Mouse (Mus musculus) E14TG2a.4 (cell line): Measurements from ENCODE around the gene Pdgfd.
A peak's percentile ranks its signal among the peaks of the same experiment; 100 is the strongest.

Experiments
- H3K27me3 ChIP-seq: 2 replicates; pipeline ENCODE4 v1.6.1; 2014; ENCODE audit warnings: low read length, control low read depth; ENCODE audit not compliant: insufficient read depth
- H3K36me3 ChIP-seq: 2 replicates; pipeline ENCODE4 v1.6.1; 2014; ENCODE audit warnings: low read length, control low read depth; ENCODE audit not compliant: insufficient read depth
- H3K4me1 ChIP-seq: replicated peaks from 2 replicates; pipeline ENCODE4 v1.6.1; 2014; ENCODE audit warnings: low read depth, low read length, control low read depth
- H3K4me3 ChIP-seq: replicated peaks from 2 replicates; pipeline ENCODE4 v1.5.1; 2014; ENCODE audit warnings: mild to moderate bottlenecking, low read length
- H3K9me3 ChIP-seq: 2 replicates; pipeline ENCODE4 v1.6.1; 2014; ENCODE audit warnings: low read length, control low read depth
- CTCF ChIP-seq: conservative IDR thresholded peaks from 2 replicates; pipeline ENCODE4 v1.5.1; 2014; ENCODE audit warnings: low read length
- NANOG ChIP-seq: IDR thresholded peaks from 2 replicates; pipeline ENCODE4 v1.6.1; 2014; ENCODE audit warnings: borderline replicate concordance, low read length, mixed read lengths
- POU5F1 ChIP-seq: IDR thresholded peaks from 2 replicates; pipeline ENCODE4 v1.6.1; 2014; ENCODE audit warnings: low read length, borderline replicate concordance

Gene Pdgfd

GRCm38 (mm10) chr9:6168391-6169037, at the start of gene Pdgfd:
TSS of gene Pdgfd (plus strand) at chr9:6168584.
- H3K4me1 ChIP-seq = peaks cover 14% of the 10 kb centered on the region; the same call in 1 of the 2 replicates

DNA sequence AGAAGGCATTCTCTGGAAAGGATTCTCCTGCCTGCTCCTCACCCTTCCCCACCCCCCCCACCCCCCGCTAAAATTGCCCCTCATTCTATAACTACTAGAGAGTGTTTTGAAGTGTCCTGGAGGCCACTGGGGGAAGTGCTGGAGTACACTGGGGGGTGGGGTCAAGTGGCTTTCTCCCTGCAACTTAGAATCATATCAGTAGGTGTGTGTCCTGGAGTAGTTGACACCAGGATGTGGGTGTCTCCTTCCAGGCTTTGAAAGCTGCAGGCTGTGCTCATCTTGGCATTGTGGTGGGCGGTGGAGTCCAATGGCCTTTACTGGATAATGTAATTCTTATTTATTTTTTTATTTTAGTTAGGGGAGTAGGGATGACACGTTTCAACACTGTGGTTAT, 651 bp downstream of the Pdgfd start:
- H3K27me3 ChIP-seq = no peaks in the 10 kb centered on the region
- no peak for TF ChIP-seq POU5F1
- no peak for TF ChIP-seq NANOG
- no peak for TF ChIP-seq CTCF
- peaks cover 14% of the 10 kb centered on the region; the same call in 1 of the 2 replicates for H3K4me1 ChIP-seq
- no peaks in the 10 kb centered on the region for H3K9me3 ChIP-seq
- H3K36me3 ChIP-seq = no peaks in the 10 kb centered on the region
- peak overlapping the region; percentile 71; the same call in 1 of the 2 replicates for H3K4me3 ChIP-seq

More at GRCm38 (mm10) chr9:6168391-6169037, at the start of gene Pdgfd:
- Histone ChIP-seq H3K4me3 (peak within 1 kb of the TSS; percentile 71), H3K9me3 (no peaks in the 10 kb centered on the region), H3K36me3 (no peaks in the 10 kb centered on the region), H3K27me3 (no peaks in the 10 kb centered on the region)
- TF ChIP-seq POU5F1 (no peak), CTCF (peak; percentile 13; the same call in 1 of the 2 replicates)

DNA sequence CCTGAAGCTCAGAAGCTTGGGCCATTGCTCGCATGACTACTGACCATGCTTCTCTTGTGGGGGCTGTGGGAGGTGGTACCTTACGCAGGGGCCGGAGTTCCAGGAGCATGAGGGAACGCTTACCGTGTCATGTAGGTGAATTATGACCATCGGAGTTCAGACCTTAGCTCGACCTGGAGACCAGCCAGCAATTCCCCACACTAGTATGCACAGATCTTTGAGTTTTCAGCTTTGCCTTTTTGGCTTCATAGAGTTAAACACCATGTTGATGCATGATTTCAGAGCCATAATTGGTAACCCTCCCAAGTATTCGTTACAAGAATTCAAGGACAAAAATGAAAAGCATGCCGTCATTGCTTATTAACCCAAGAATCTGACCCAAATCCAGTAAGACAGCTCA, 2.6 kb downstream of the Pdgfd start:
- Histone ChIP-seq H3K27me3 (no peaks in the 10 kb centered on the region), H3K4me3 (no peak overlapping the region), H3K9me3 (no peaks in the 10 kb centered on the region), H3K4me1 (peaks cover 14% of the 10 kb centered on the region; the same call in 1 of the 2 replicates), H3K36me3 (no peaks in the 10 kb centered on the region)
- TF ChIP-seq POU5F1 = no peak
- no peak for TF ChIP-seq CTCF
- no peak for TF ChIP-seq NANOG

DNA sequence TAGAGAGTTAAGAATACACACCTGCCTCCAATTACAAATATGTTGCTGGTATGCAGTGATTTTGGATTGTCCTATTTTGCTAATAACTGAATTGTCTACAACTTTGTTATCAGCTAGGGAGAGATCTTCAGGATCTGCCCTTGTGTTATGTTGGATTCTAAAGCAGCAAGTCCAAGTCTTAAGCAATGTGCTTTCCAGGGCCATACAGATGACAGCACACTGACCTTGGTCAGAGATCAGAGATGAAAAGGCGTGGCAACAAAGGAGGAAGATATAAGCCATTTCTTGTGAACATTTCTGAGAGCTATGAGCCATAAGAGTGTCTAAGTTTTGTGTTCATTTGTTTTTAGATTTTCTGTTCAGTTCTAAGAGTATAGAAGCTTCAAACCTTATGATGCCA, 4.9 kb downstream of the Pdgfd start:
- H3K4me3 ChIP-seq = no peak overlapping the region
- TF ChIP-seq CTCF = no peak
- no peak for TF ChIP-seq NANOG
- no peak for TF ChIP-seq POU5F1
- no peaks in the 10 kb centered on the region for H3K36me3 ChIP-seq
- no peaks in the 10 kb centered on the region for H3K9me3 ChIP-seq
- peaks cover 7% of the 10 kb centered on the region; the same call in 1 of the 2 replicates for H3K4me1 ChIP-seq
- no peaks in the 10 kb centered on the region for H3K27me3 ChIP-seq

- no peaks in the 10 kb centered on the region for H3K27me3 ChIP-seq
- H3K4me1 ChIP-seq = no peaks in the 10 kb centered on the region
- TF ChIP-seq POU5F1 (no peak), CTCF (no peak), NANOG (no peak)
- no peaks in the 10 kb centered on the region for H3K9me3 ChIP-seq
- no peak overlapping the region for H3K4me3 ChIP-seq
- H3K36me3 ChIP-seq = no peaks in the 10 kb centered on the region
Measured at GRCm38 (mm10) chr9:6175731-6176130, 7.3 kb downstream of the Pdgfd start.

DNA sequence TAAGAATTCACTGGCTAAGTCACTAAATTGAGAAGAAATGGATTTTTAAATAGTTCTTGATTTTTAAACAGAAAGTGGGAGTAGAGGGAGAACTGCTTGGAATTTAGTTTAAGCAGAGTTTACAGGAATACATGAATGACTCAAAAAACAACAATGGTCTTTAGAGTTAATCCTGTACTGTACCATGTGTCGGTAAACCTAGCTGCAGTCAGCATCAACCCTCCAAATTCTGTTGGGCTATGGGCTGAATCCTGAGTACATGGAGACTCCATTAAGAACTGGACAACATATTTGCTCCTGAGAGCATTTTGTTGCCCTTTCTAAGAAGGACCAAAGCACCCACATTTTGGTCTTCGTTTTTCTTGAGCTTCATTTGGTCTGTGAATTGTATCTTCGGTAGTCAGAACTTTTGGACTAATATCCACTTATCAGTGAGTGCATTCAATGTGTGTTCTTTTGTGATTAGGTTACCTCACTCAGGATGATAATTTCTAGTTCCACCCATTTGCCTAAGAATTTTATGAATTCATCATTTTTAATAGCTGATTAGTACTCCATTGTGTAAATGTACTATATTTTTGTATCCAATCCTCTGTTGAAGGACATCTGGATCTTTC, 14.0 kb downstream of the Pdgfd start:
- Histone ChIP-seq H3K4me1 (no peaks in the 10 kb centered on the region), H3K27me3 (no peaks in the 10 kb centered on the region), H3K9me3 (no peaks in the 10 kb centered on the region), H3K4me3 (no peak overlapping the region), H3K36me3 (no peaks in the 10 kb centered on the region)
- TF ChIP-seq NANOG (no peak), POU5F1 (no peak), CTCF (no peak)

GRCm38 (mm10) chr9:6187955-6188354, 19.6 kb downstream of the Pdgfd start:
- TF ChIP-seq CTCF = no peak
- no peak for TF ChIP-seq POU5F1
- no peak for TF ChIP-seq NANOG
- no peaks in the 10 kb centered on the region for H3K9me3 ChIP-seq
- no peaks in the 10 kb centered on the region for H3K27me3 ChIP-seq
- H3K36me3 ChIP-seq = no peaks in the 10 kb centered on the region
- H3K4me1 ChIP-seq = no peaks in the 10 kb centered on the region
- no peak overlapping the region for H3K4me3 ChIP-seq

DNA sequence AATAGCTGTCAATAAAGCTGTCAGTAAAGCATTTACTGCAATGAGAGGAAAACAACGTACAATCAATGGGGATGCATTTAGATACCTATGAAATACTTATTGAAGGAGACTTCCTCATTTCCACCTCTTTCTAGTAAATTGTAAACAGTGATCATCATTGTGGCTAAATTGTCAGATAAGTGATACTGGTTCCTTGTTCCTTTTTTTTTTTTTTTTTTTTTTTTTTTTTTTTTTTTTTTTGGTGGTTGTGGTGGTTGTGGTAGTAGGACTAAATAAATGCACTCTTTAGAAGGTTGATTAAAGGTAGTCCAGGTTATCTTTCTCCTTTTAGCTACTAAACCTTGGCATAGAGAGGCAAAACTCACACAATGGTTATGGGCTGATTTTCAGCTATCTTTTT, 25.0 kb downstream of the Pdgfd start:
- Histone ChIP-seq H3K9me3 (no peaks in the 10 kb centered on the region), H3K4me1 (no peaks in the 10 kb centered on the region), H3K36me3 (no peaks in the 10 kb centered on the region), H3K4me3 (no peak overlapping the region), H3K27me3 (no peaks in the 10 kb centered on the region)
- TF ChIP-seq CTCF = no peak
- no peak for TF ChIP-seq NANOG
- no peak for TF ChIP-seq POU5F1

- Histone ChIP-seq H3K9me3 (no peaks in the 10 kb centered on the region), H3K27me3 (no peaks in the 10 kb centered on the region), H3K36me3 (no peaks in the 10 kb centered on the region), H3K4me1 (no peaks in the 10 kb centered on the region), H3K4me3 (no peak overlapping the region)
- TF ChIP-seq NANOG (no peak), POU5F1 (no peak), CTCF (no peak)
Measured at GRCm38 (mm10) chr9:6212862-6213261, 44.5 kb downstream of the Pdgfd start.
